Mouse (Mus musculus): ENCODE data around the gene Cyp46a1.

The Cyp46a1 gene

DNA sequence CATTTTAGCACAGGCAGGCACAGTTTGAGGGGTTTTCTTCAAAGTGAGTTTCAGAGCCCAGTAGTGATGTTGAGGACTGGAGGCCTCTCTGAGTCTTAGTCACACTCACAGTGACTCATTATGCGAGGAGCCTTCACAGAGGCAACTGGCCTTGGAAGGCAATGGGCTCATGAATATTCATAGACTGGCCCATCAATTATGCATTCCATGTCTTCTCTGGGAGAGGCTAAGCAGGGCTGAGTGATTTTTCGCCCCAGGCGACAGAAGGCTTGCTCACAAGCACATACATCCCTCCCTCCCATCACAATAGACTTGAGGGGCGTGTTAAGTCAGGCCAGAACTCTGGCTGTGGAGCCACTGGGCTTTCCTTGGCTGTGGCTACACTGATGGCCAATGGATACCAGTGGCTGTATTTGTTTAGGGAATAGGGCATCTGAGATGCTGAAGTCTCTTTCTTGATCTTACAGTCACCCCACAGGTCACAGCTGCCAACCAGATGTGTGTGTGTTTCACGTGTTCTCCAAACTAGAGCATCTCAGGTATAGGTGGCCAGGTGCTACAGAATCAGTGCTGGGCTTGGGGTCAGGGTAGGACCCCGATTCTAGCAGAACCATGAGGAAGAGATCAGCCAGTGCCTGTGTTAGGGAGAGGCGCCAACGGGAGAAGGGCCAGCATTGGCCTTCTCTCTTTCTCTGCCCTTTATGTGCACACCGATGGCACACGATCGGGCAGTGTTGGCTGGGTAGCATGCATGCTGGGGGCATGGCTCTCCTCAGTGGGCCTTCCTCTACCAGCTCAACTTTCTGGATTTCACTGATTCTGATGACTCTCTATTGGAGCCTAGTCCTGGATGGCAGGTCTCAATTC is 62.1 kb downstream of the Cyp46a1 start:
- no peak for TF ChIP-seq GATA4 (IDR thresholded peaks at IDR 0.05; ENCODE audit: insufficient replicate concordance, low read length)

GRCm38 (mm10) chr12:108398681-108399080 is 64.5 kb downstream of the Cyp46a1 start:
- no peak for TF ChIP-seq GATA4 (IDR thresholded peaks at IDR 0.05; ENCODE audit: insufficient replicate concordance, low read length)

DNA sequence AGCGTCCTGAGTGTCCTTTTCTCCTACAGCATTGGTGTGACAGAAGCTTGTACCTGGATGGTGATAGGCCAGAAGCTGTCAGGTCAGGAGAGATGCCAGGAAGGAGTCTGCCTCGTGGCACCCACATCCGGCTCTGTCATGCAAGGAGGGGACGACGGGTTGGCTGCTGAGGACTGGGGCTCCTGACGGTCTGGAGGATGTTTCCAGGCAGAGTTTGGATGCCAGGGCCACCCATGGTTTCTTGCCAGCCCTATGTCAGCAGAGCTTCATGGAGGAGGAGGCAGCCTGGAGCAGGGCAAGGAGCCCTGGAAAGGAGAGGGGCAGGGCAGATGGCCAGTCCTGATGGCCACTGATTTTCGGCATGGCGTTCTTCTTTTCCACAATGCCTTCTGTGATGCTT is 65.0 kb downstream of the Cyp46a1 start:
- no peak for TF ChIP-seq GATA4 (IDR thresholded peaks at IDR 0.05; ENCODE audit: insufficient replicate concordance, low read length)

DNA sequence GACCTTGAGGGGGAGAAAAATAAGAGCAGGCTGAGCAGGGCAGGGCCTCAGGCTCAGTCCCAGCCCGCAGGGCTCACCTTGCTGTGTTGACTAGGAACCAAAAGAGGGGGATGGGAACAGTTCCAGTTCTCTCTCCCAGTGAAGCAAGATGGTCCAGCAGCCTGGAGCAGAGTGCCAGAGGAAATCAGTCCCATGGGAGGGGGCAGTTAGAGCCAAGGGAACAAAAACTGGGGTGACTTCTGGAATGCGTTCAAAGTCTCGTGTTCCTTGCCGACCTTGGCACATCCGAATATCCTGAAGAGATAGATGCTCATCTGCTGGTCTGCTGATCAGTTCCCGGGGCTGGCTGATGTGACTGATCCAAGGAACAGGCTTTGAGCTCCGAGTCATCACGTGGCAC is 66.8 kb downstream of the Cyp46a1 start:
- TF ChIP-seq GATA4 (IDR thresholded peaks at IDR 0.05; ENCODE audit: insufficient replicate concordance, low read length): no peak

GRCm38 (mm10) chr12:108403957-108404356 is 69.8 kb downstream of the Cyp46a1 start:
- TF ChIP-seq GATA4 (IDR thresholded peaks at IDR 0.05; ENCODE audit: insufficient replicate concordance, low read length): no peak

DNA sequence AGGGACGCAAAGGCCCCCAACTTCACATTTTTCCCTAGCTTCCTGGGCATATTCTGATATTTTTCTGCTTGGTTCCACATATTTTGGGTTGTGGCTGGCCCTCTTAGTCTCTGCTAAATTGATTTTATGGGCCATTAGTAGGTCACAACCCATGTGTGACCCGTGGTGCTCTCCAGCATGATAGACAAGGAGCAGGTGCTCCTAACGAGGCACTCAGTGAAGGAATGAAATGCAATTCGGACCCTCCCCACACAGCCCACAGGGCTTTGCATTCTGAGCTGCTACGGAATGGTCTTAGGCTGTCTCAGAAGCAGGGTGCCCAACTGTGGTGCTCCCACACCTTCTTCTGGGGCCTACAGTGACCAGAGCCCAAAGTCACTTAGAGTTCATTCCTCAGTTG is 74.9 kb downstream of the Cyp46a1 start:
- no peak for TF ChIP-seq GATA4 (IDR thresholded peaks at IDR 0.05; ENCODE audit: insufficient replicate concordance, low read length)

DNA sequence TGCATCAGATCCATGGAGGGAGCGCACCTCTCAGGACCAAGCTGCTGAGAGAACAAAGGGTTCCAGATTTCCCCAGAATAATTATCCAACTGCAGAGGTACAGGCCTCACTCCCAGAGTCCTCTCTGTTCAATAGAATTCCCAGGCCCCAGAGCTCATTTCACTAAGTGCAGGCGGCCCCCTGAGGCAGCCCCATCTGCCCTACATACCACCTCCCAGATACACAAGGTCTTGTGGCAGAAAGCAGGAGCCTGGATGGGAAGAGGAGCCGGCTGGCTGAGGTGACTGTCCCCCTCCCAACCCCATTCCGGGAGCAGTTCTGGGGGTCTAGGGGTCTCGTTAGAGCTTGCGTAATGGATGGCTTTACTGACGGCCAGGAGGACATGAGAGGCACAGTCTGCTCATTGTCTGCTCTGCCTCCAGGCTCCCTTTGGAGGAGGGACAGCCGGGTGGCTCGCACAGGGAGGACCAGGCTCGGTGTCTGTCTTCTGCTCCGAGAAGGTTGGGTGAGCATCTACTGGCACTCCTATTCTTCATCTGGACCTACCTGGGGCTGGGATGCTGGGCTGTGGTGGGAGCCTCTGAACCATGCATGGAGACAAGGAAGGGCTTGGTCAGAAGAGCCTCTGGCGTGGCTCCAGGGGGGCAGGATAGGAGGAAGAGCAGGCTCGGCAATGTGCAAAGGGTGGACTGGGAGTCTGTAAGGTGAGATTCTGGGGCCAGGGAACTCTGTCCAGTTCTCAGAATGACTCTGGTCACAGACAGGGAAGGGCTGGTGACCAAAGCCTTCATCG is 76.4 kb downstream of the Cyp46a1 start:
- no peak for TF ChIP-seq GATA4 (IDR thresholded peaks at IDR 0.05; ENCODE audit: insufficient replicate concordance, low read length)
